Mouse (Mus musculus): Measurements from ENCODE around the gene Krtap12-1. TPM values are rescaled to one million over a fixed set of nuclear protein-coding genes. Genes with fewer than 3 reads are reported as not detected.
A peak's percentile ranks its signal among the peaks of the same experiment; 100 is the strongest.
"Not testable (repeated sequence)": the region's sequence is repeated elsewhere in the genome, so short reads cannot be mapped to it uniquely, and the experiment has no call there.

Krtap12-1 gene
- total RNA-seq, 2 experiments from 2014 or later: not detected

- DNase-seq (ENCODE audit: low spot score in 2 of 2): peak in 1 of 2 experiments; percentile 16
These were observed 21.7 kb downstream of the Krtap12-1 start, which contains the start of gene Gm18596 for GRCm38 (mm10) chr10:77741924-77742688. Gm18596 (minus strand) TSS chr10:77742638.

GRCm38 (mm10) chr10:77750686-77751085 is 30.3 kb downstream of the Krtap12-1 start:
- not testable (repeated sequence) for DNase-seq (ENCODE audit: low spot score in 2 of 2)

GRCm38 (mm10) chr10:77751254-77751653 is 30.9 kb downstream of the Krtap12-1 start, which contains the start of gene Gm9736:
Gm9736 (minus strand) TSS chr10:77751354.
- not testable (repeated sequence) for DNase-seq (ENCODE audit: low spot score in 2 of 2)

GRCm38 (mm10) chr10:77752312-77752711 is 31.9 kb downstream of the Krtap12-1 start:
- not testable (repeated sequence) for DNase-seq (ENCODE audit: low spot score in 2 of 2)

- DNase-seq (ENCODE audit: low spot score in 2 of 2): no peak
These were observed 33.0 kb downstream of the Krtap12-1 start for GRCm38 (mm10) chr10:77753448-77753847.

GRCm38 (mm10) chr10:77759582-77759981 is 39.2 kb downstream of the Krtap12-1 start, which contains the start of gene Gm3233:
Gm3233 (minus strand) TSS chr10:77759682.
- not testable (repeated sequence) for DNase-seq (ENCODE audit: low spot score in 2 of 2)

GRCm38 (mm10) chr10:77769727-77770126 is 49.3 kb downstream of the Krtap12-1 start:
- DNase-seq (ENCODE audit: low spot score in 2 of 2): no peak

Other genes starting within 250 kb of the Krtap12-1 start
- gene Fam207a, start 204.8 kb upstream of the Krtap12-1 start, total RNA-seq (2021): 10 to 100 TPM; 37.6 to 40.5 TPM
- gene Itgb2, start 190.3 kb upstream of the Krtap12-1 start, total RNA-seq (2021): 1 to 10 TPM; 3.6 to 4.5 TPM
- gene Pttg1ip, start 138.9 kb upstream of the Krtap12-1 start, total RNA-seq (2021): 10 to 100 TPM; 69.2 to 78.2 TPM
- gene Sumo3, start 114.5 kb upstream of the Krtap12-1 start, total RNA-seq (2021): 100 to 1,000 TPM; 144 to 147 TPM
- 10 to 100 TPM; 31.6 to 32.6 TPM for gene Gm49325, start 114.4 kb upstream of the Krtap12-1 start, total RNA-seq (2021)
- gene Ube2g2, start 98.3 kb upstream of the Krtap12-1 start, total RNA-seq (2021): 10 to 100 TPM; 84.7 to 86.9 TPM
- gene Tspear, start 34.0 kb upstream of the Krtap12-1 start, total RNA-seq (2021): under 1 TPM in 1 of 2 experiments, not detected in 1; 0.20 TPM
- not detected for gene Gm19402, start 29.8 kb upstream of the Krtap12-1 start, total RNA-seq (2021)
- gene Gm9508, start 23.4 kb upstream of the Krtap12-1 start, total RNA-seq (2021): not detected
- gene Gm10272, start 14.0 kb upstream of the Krtap12-1 start, total RNA-seq (2021): not detected
- not detected for gene Gm10024, start 9.1 kb upstream of the Krtap12-1 start, total RNA-seq (2021)
- not detected for gene Gm10142, start 4.8 kb upstream of the Krtap12-1 start, total RNA-seq (2021)
- gene Gm10100, start 5.9 kb downstream of the Krtap12-1 start, total RNA-seq (2021): not detected
- not detected for gene Gm18596, start 22.0 kb downstream of the Krtap12-1 start, total RNA-seq (2021)
- not detected for gene Gm9736, start 30.8 kb downstream of the Krtap12-1 start, total RNA-seq (2021)
- not detected for gene Gm3233, start 39.1 kb downstream of the Krtap12-1 start, total RNA-seq (2021)
- not detected for gene Gm3238, start 50.7 kb downstream of the Krtap12-1 start, total RNA-seq (2021)
- gene Gm7138, start 56.3 kb downstream of the Krtap12-1 start, total RNA-seq (2021): not detected
- gene Gm3250, start 61.9 kb downstream of the Krtap12-1 start, total RNA-seq (2021): not detected
- gene Gm7137, start 67.6 kb downstream of the Krtap12-1 start, total RNA-seq (2021): not detected
- not detected for gene Gm9639, start 74.5 kb downstream of the Krtap12-1 start, total RNA-seq (2021)
- not detected for gene Gm19668, start 78.5 kb downstream of the Krtap12-1 start, total RNA-seq (2021)
- not detected for gene Gm9507, start 91.2 kb downstream of the Krtap12-1 start, total RNA-seq (2021)
- gene Gm2696, start 94.1 kb downstream of the Krtap12-1 start, total RNA-seq (2021): not detected
- gene Krtap10-4, start 106.5 kb downstream of the Krtap12-1 start, total RNA-seq (2021): not detected
- gene Krtap10-10, start 115.3 kb downstream of the Krtap12-1 start, total RNA-seq (2021): not detected
- gene Gm36176, start 126.2 kb downstream of the Krtap12-1 start, total RNA-seq (2021): not detected
- gene Gm10318, start 132.3 kb downstream of the Krtap12-1 start, total RNA-seq (2021): not detected
- not detected for gene Gm3285, start 141.4 kb downstream of the Krtap12-1 start, total RNA-seq (2021)
- 1 to 10 TPM; 3.8 to 5.0 TPM for gene Lrrc3, start 181.9 kb downstream of the Krtap12-1 start, total RNA-seq (2021)
- gene Trpm2, start 250.0 kb downstream of the Krtap12-1 start, total RNA-seq (2021): 10 to 100 TPM; 37.9 to 40.8 TPM